28 mouse cellular contexts compared by ENCODE assay signal in genomic region chr13:18852718-18853117, GRCm38 (mm10).
DNase-seq lines count a peak whose midpoint lies in the region; ATAC-seq and TF ChIP-seq lines count a peak whose summit lies in the region.
"Had no signal": no experiment of that assay in that cellular context is flagged by ENCODE, and none has a peak within 500 bp of the region (broad histone marks: within the 10 kb centered on the region; RNA-seq: fewer than 3 reads in every experiment).

No protein-coding gene starts in this region.

- H3K27me3 ChIP-seq in intestine, embryonic 15.5 days (replicated peaks), result no peaks in the 10 kb centered on the region
- no peaks in the 10 kb centered on the region for H3K27me3 ChIP-seq in intestine, postnatal 0 days (replicated peaks; ENCODE audit: control insufficient read depth, insufficient read depth, low read length)
- H3K27me3 ChIP-seq in kidney, embryonic 16.5 days (ENCODE audit: insufficient read depth, low read length), result no peaks in the 10 kb centered on the region
- no peaks in the 10 kb centered on the region for H3K27me3 ChIP-seq in kidney, embryonic 14.5 days (ENCODE audit: control insufficient read depth, insufficient read depth, low read length)
- no peaks in the 10 kb centered on the region for H3K27me3 ChIP-seq in intestine, embryonic 16.5 days (replicated peaks; ENCODE audit: control insufficient read depth, insufficient read depth, low read length)
- H3K27me3 ChIP-seq: CH12.LX; embryonic facial prominence, embryonic 13.5 days; embryonic facial prominence, embryonic 15.5 days; forebrain, embryonic 12.5 days; Patski had no signal

- peak; percentile 5 for DNase-seq in kidney, adult 9 months
- DNase-seq in kidney, postnatal 25 days, result no peak
- DNase-seq in embryo, embryonic 11 days, result no peak
- DNase-seq: adrenal gland, adult 8-10 months; adrenal gland, postnatal 14 days; adrenal gland, postnatal 36 days; B cell, adult 2 months; cerebellum, adult 11-12 months; cerebellum, adult 2 months; cerebellum, adult 9-10 months; cerebellum, postnatal 10 days; cerebellum, postnatal 25 days had no signal

- H3K4me3 ChIP-seq in intestine, embryonic 15.5 days (replicated peaks), result no peak overlapping the region
- no peak overlapping the region for H3K4me3 ChIP-seq in intestine, postnatal 0 days (ENCODE audit: low read depth, low read length)
- H3K4me3 ChIP-seq in kidney, embryonic 16.5 days (ENCODE audit: low read length), result no peak overlapping the region
- no peak overlapping the region for H3K4me3 ChIP-seq in kidney, embryonic 14.5 days (ENCODE audit: low read length)
- H3K4me3 ChIP-seq in intestine, embryonic 16.5 days (ENCODE audit: low read length), result no peak overlapping the region
- H3K4me3 ChIP-seq: embryonic facial prominence, embryonic 13.5 days; embryonic facial prominence, embryonic 15.5 days; erythroblast, embryonic 14.5 days; forebrain, embryonic 10.5 days; forebrain, embryonic 12.5 days had no signal

- no peak for TF ChIP-seq CTCF in intestine, postnatal 0 days (IDR thresholded peaks at IDR 0.05; ENCODE audit: low read depth)

- no peak overlapping the region for H3K27ac ChIP-seq in intestine, embryonic 15.5 days
- no peak overlapping the region for H3K27ac ChIP-seq in intestine, postnatal 0 days (ENCODE audit: low read depth, low read length)
- H3K27ac ChIP-seq in kidney, embryonic 16.5 days (ENCODE audit: low read length), result no peak overlapping the region
- no peak overlapping the region for H3K27ac ChIP-seq in kidney, embryonic 14.5 days (ENCODE audit: low read depth, low read length)
- H3K27ac ChIP-seq in intestine, embryonic 16.5 days (ENCODE audit: low read length), result no peak overlapping the region
- H3K27ac ChIP-seq: embryonic facial prominence, embryonic 13.5 days; embryonic facial prominence, embryonic 15.5 days; forebrain, embryonic 10.5 days; forebrain, embryonic 12.5 days had no signal

- WGBS in intestine, embryonic 15.5 days, result 59% methylated on average over 8 of the region's 8 CpGs
- 46% methylated on average over 8 of the region's 8 CpGs for WGBS in intestine, postnatal 0 days
- 68% methylated on average over 8 of the region's 8 CpGs for WGBS in kidney, embryonic 16.5 days
- WGBS in kidney, embryonic 14.5 days, result 71% methylated on average over 8 of the region's 8 CpGs
- WGBS in intestine, embryonic 16.5 days, result 69% methylated on average over 8 of the region's 8 CpGs

- no peak overlapping the region for H3K9ac ChIP-seq in intestine, embryonic 15.5 days
- no peak overlapping the region for H3K9ac ChIP-seq in intestine, postnatal 0 days (ENCODE audit: low read depth, low read length)
- no peak overlapping the region for H3K9ac ChIP-seq in kidney, embryonic 16.5 days (replicated peaks; ENCODE audit: low read length)
- no peak overlapping the region for H3K9ac ChIP-seq in kidney, embryonic 14.5 days (ENCODE audit: low read depth, low read length)
- H3K9ac ChIP-seq in intestine, embryonic 16.5 days (ENCODE audit: low read depth, low read length), result no peak overlapping the region
- H3K9ac ChIP-seq: embryonic facial prominence, embryonic 13.5 days; embryonic facial prominence, embryonic 15.5 days; forebrain, embryonic 12.5 days had no signal

- ATAC-seq in intestine, embryonic 15.5 days, result peak; percentile 78
- no peak for ATAC-seq in intestine, postnatal 0 days
- peak; percentile 33; the same call in 1 of the 2 replicates for ATAC-seq in kidney, embryonic 16.5 days (ENCODE audit: low FRiP score, low TSS enrichment)
- no peak for ATAC-seq in kidney, embryonic 14.5 days (ENCODE audit: low FRiP score, low TSS enrichment)
- peak; percentile 78 for ATAC-seq in intestine, embryonic 16.5 days
- ATAC-seq: activated CD4-positive, CD25-positive, alpha-beta regulatory T cell, adult 4 months; CD4-positive, CD25-positive, alpha-beta regulatory T cell, adult 4 months; forebrain, embryonic 14.5 days; Patski had no signal

- no peaks in the 10 kb centered on the region for H3K9me3 ChIP-seq in intestine, embryonic 15.5 days
- H3K9me3 ChIP-seq in intestine, postnatal 0 days (ENCODE audit: control insufficient read depth), result no peaks in the 10 kb centered on the region
- no peaks in the 10 kb centered on the region for H3K9me3 ChIP-seq in kidney, embryonic 16.5 days (ENCODE audit: low read length)
- H3K9me3 ChIP-seq in kidney, embryonic 14.5 days (ENCODE audit: control insufficient read depth, low read length), result no peaks in the 10 kb centered on the region; the same call in 1 of the 2 replicates
- H3K9me3 ChIP-seq in intestine, embryonic 16.5 days (ENCODE audit: control insufficient read depth, low read length), result no peaks in the 10 kb centered on the region
- H3K9me3 ChIP-seq: embryonic facial prominence, embryonic 13.5 days; embryonic facial prominence, embryonic 15.5 days; forebrain, embryonic 10.5 days; forebrain, embryonic 12.5 days; G1E had no signal

- H3K4me2 ChIP-seq in intestine, embryonic 15.5 days (replicated peaks), result no peak overlapping the region
- no peak overlapping the region for H3K4me2 ChIP-seq in intestine, postnatal 0 days (replicated peaks; ENCODE audit: low read depth)
- no peak overlapping the region for H3K4me2 ChIP-seq in kidney, embryonic 16.5 days (replicated peaks; ENCODE audit: low read depth, low read length)
- H3K4me2 ChIP-seq in kidney, embryonic 14.5 days (replicated peaks; ENCODE audit: low read depth, low read length), result no peak overlapping the region
- H3K4me2 ChIP-seq in intestine, embryonic 16.5 days (ENCODE audit: low read depth, low read length), result no peak overlapping the region
- H3K4me2 ChIP-seq: embryonic facial prominence, embryonic 13.5 days; embryonic facial prominence, embryonic 15.5 days; forebrain, embryonic 12.5 days had no signal

- peaks cover 2% of the 10 kb centered on the region; the same call in 1 of the 2 replicates for H3K36me3 ChIP-seq in intestine, embryonic 15.5 days
- peaks cover 23% of the 10 kb centered on the region; the same call in 1 of the 2 replicates for H3K36me3 ChIP-seq in intestine, postnatal 0 days (ENCODE audit: control insufficient read depth, insufficient read depth)
- 0 out of 2 replicates have a peak, but pooled peaks cover under 1% of the 10 kb centered on the region for H3K36me3 ChIP-seq in kidney, embryonic 16.5 days (ENCODE audit: insufficient read depth, low read length)
- peaks cover 2% of the 10 kb centered on the region; the same call in 1 of the 2 replicates for H3K36me3 ChIP-seq in kidney, embryonic 14.5 days (ENCODE audit: control insufficient read depth, insufficient read depth, low read length)
- H3K36me3 ChIP-seq in intestine, embryonic 16.5 days (ENCODE audit: control insufficient read depth, insufficient read depth, low read length), result 0 out of 2 replicates have a peak, but pooled peaks cover 4% of the 10 kb centered on the region

- H3K4me1 ChIP-seq in intestine, embryonic 15.5 days (replicated peaks), result no peaks in the 10 kb centered on the region
- H3K4me1 ChIP-seq in intestine, postnatal 0 days (replicated peaks; ENCODE audit: control insufficient read depth, insufficient read depth, low read length), result no peaks in the 10 kb centered on the region
- 0 out of 2 replicates have a peak, but pooled peaks cover 4% of the 10 kb centered on the region for H3K4me1 ChIP-seq in kidney, embryonic 16.5 days (ENCODE audit: insufficient read depth, low read length)
- H3K4me1 ChIP-seq in kidney, embryonic 14.5 days (ENCODE audit: control insufficient read depth, insufficient read depth, low read length), result no peaks in the 10 kb centered on the region
- no peaks in the 10 kb centered on the region for H3K4me1 ChIP-seq in intestine, embryonic 16.5 days (ENCODE audit: control insufficient read depth, insufficient read depth, low read length)
- H3K4me1 ChIP-seq: embryonic facial prominence, embryonic 13.5 days; embryonic facial prominence, embryonic 15.5 days; forebrain, embryonic 10.5 days had no signal

Comparison
In these comparisons a context has a peak if more than half of its experiments do, and no peak if none do; other contexts are left out.
1. ATAC-seq: peak in intestine, embryonic 15.5 days (single experiment), kidney, embryonic 16.5 days (single experiment) and intestine, embryonic 16.5 days (single experiment); none in intestine, postnatal 0 days (single experiment) and kidney, embryonic 14.5 days (single experiment).